Mouse (Mus musculus) kidney, postnatal 25 days (tissue): ENCODE results near the gene Gm5426.
A peak's percentile ranks its signal among the peaks of the same experiment; 100 is the strongest.
"Not testable (repeated sequence)": the region's sequence is repeated elsewhere in the genome, so short reads cannot be mapped to it uniquely, and the experiment has no call there.

Source experiments
- DNase-seq, 2 experiments: peaks; one replicate each; pipeline ENCODE4 v3.0.0; 2021; ENCODE audit warnings: mixed read lengths in 2 of 2

Gm5426 gene

DNA sequence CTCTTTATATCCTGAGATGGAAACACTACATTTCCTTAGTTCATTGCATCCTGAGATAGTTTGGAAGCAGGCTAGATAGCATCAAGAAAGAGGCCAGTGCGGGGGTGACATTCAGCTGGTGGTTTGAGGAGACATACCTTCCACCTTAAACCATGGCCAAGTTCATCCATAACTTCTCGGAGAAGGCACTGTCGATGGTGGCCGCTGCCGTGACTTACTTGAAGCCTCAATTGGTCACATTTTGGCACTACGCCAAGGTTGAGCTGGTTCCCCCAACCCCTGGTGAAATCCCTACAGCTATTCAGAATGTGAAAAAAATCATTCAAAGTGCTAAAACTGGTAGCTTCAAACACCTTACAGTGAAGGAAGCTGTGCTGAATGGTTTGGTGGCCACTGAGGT lies at the start of gene Gm5426:
Gene Gm5426 (plus strand): TSS at position 153 of the 400 bp plus-strand sequence.
- DNase-seq, result not testable (repeated sequence)

- DNase-seq, result no peak
These were observed 46.7 kb upstream of the Gm5426 start for GRCm38 (mm10) chr10:96089744-96090143.

GRCm38 (mm10) chr10:96090388-96090787 lies 46.0 kb upstream of the Gm5426 start:
- no peak for DNase-seq

DNA sequence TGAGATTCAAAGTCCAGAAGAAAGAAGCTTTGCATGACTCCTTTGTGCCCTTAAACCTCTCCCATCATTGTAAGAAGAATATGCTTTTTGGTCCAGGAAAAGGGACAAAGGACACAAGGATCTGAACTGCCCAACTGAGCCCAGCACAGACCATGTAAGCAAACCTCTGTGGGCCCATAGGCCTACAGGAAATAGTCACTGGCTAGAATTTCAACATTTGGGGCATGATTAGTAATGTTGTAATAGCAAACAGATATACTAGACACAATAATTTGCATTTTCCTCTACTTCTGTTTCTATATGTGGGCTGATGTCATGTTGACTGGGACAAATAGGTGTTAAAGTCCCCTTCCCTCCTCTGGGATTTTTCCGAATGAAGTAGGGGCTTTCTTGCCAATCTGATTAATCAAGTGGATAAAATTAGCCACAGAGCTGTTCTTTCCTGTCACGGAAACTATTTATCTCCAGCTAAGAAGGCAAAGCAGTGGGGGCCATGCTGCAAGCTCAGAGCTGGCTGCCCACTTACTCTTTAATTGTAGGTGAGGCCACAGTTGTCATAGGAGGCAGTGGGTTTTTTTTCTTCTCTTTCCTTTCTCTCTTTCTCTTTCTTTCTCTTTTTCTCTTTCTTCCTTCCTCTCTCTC lies 42.4 kb upstream of the Gm5426 start:
- DNase-seq, result no peak

GRCm38 (mm10) chr10:96094559-96094958 lies 41.8 kb upstream of the Gm5426 start:
- DNase-seq, result no peak

GRCm38 (mm10) chr10:96096730-96097129 lies 39.7 kb upstream of the Gm5426 start:
- DNase-seq, result no peak

- DNase-seq, result no peak
These were observed 35.4 kb upstream of the Gm5426 start for GRCm38 (mm10) chr10:96101035-96101434.

DNA sequence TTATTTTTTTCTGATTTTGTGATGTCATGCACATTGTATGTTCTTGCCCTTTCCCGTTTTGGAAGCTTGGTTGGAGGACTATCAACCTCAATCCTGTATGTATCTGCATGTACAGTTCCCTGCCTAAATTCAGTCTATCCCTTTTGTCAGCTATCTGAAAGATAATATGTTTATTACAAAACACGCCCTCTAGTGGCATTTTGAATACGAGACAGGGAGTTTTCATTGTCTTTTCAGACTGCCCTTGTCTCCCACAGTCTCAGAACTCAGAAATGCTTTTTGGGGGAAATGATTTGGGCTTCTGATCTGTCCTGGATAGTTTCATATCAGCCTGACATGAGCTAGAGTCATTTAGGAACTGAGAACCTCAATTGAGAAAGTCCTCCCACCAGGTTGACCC lies 32.2 kb upstream of the Gm5426 start:
- DNase-seq, result no peak

DNA sequence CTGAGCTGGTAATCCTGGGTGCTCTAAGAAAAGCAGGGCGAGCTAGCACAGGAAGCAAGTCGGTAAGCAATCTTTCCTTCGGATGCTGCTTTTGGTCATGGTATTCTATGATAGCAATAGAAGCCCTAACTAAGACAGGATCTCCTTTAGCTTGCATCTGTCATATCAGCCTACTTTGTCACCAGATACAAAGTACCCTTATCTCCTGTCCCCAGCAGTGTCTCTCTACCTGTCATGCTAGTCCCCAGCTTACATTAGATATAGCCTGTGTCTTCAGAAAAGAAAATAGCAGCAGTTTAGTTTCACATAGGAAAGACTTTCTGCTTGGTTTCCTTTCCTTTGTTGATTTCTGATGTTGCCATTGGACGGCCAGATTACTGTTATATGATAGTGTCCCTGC lies 31.8 kb upstream of the Gm5426 start:
- no peak for DNase-seq

DNA sequence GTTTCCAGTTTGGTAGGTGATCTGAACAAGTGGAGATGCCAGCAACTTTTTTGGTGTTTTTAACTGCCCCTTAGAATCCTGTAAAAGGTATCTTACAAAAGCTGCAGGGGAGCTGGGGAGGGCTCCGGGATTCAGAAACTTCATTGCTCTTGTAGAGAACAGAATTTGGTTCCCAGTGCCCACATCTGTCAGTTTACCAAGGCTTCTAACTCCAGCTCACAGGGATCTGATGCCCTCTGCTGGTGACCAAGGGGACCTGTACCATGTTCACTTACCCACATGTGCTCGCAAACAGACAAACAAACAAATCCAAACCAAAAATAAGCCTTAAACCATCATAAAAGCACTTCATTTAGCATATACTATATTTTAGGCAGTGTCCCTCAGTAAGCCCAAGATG lies 31.3 kb upstream of the Gm5426 start:
- no peak for DNase-seq

GRCm38 (mm10) chr10:96106972-96107720 lies 29.3 kb upstream of the Gm5426 start:
- no peak for DNase-seq

- DNase-seq, result no peak
These were observed 28.6 kb upstream of the Gm5426 start for GRCm38 (mm10) chr10:96107825-96108224.

GRCm38 (mm10) chr10:96115325-96115724 lies 21.1 kb upstream of the Gm5426 start:
- DNase-seq, result no peak

GRCm38 (mm10) chr10:96120821-96121220 lies 15.6 kb upstream of the Gm5426 start:
- no peak for DNase-seq

GRCm38 (mm10) chr10:96121249-96122010 lies 15.0 kb upstream of the Gm5426 start:
- no peak for DNase-seq

DNA sequence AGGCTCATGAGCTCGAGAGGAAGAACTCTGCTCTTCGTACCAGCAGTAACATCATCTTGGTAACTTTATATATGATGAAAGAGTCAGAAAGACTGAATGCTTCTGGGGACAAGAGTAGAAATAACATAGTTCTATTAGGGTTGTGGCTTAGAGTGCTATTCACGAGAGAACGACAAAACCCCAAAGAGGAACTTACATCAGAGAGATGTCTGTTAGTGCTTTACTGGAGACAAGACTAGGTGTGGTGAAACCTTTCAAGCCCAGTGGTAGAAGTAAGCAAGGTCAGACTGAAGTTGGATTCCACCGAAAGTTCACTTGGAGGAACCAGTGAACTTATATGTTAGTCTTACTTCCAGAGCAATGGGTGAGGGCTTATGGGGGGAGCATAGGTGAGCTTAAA lies 12.5 kb upstream of the Gm5426 start:
- DNase-seq, result no peak

DNA sequence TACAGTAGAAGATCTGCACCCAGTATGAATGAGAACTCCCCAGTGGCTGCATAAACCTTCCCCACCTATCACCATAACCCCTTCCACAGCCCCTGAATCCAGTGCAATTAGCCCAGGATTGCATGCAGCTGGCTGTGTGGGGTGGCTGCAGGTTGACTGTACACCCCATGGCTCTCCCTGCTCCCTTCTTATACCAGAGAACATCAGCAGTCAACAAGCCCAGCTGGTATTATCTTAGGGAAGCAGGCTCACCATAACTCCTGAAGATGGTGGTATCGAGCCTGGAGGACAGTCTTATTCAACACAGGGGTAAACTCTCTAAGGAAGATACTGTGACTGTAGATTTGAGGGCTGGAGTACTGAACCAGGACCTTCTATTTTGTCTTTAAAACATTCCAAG lies 12.1 kb upstream of the Gm5426 start:
- no peak for DNase-seq

GRCm38 (mm10) chr10:96125771-96126454 lies 10.5 kb upstream of the Gm5426 start:
- peak; percentile 18 to 60 for DNase-seq

- no peak for DNase-seq
These were observed 7.2 kb upstream of the Gm5426 start for GRCm38 (mm10) chr10:96129213-96129612.

GRCm38 (mm10) chr10:96130406-96130805 lies 6.0 kb upstream of the Gm5426 start:
- DNase-seq, result no peak

DNA sequence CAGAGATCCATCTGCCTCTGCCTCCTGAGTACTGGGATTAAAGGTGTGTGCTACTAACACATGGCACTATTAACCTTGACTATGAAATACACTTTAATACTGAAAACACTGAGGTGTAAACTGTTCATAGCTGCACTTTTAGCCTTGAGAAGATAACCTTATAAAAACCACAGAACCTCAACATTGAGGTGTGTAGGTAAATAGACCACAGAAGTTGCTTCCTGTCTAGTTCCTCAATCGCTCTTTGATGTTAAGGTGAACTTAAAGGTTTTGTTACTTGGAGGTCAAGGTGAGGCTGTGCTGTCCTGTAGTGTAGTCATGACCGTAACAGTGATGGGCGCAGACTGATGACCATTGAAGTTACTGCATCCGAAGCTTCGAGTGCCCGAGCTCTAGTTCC lies 5.3 kb upstream of the Gm5426 start:
- DNase-seq, result no peak

DNA sequence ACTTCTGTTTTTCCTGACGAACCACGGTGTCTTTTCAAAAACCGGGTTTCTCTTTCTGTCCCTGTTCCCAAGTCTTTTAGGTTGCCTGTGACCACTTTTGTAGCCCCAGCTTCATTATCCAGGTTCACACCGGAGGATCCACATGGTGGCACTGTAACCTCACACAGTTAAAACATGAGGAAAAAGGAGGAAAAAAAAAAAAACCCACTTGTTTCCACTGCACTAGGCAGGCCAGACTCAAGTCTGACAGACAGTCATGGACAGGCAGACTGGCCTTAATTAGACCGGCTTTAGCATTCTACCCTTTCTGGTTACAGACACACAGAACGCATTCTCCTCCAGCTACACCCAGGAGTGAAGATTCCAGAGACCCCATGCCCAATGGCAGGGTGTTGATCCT lies 4.2 kb upstream of the Gm5426 start:
- peak; percentile 46 to 68 for DNase-seq

DNA sequence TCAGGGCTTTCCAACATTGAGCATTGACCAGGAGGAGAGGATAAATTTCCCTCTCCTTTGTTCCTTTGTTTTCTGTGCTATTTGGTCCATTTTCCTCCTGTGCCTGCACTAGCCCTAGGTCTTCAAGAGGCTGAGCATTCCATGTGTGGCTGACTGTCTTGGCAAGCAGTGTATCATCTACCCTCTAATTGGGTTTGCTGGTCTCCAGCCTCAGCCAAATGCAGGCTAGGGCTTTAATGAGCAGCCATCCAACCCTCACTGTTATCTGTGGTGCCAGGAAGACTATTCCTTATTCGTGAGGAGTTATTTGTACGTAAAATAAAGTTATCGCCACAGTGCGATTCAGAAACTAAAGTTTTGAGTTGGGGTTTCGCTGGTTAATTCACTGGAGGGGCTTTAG lies 2.2 kb downstream of the Gm5426 start:
- no peak for DNase-seq
